Mouse (Mus musculus) testis, adult 2 months (tissue): ENCODE results near the gene Gdf7. TPM values are rescaled to one million over a fixed set of nuclear protein-coding genes. Genes with fewer than 3 reads are reported as not detected.
A peak's percentile ranks its signal among the peaks of the same experiment; 100 is the strongest.

Experiments used
- H3K27ac ChIP-seq: fragments of 200-500 bp; 2 replicates; pipeline ENCODE4 v1.5.1; 2012; ENCODE audit warnings: low read depth, low read length; ENCODE audit not compliant: control insufficient read depth, insufficient read depth
- H3K27me3 ChIP-seq: fragments of 200-500 bp; 2 replicates; pipeline ENCODE4 v1.6.1; 2012; ENCODE audit warnings: mild to moderate bottlenecking, low read length, moderate library complexity; ENCODE audit not compliant: control insufficient read depth, insufficient read depth
- H3K36me3 ChIP-seq: fragments of 200-500 bp; 2 replicates; pipeline ENCODE4 v1.6.1; 2012; ENCODE audit warnings: mild to moderate bottlenecking, low read length; ENCODE audit not compliant: control insufficient read depth, insufficient read depth
- H3K4me1 ChIP-seq: fragments of 200-500 bp; 2 replicates; pipeline ENCODE4 v1.6.1; 2012; ENCODE audit warnings: low read length; ENCODE audit not compliant: control insufficient read depth, insufficient read depth
- H3K4me3 ChIP-seq: fragments of 200-500 bp; 2 replicates; pipeline ENCODE4 v1.5.1; 2012; ENCODE audit warnings: low read depth, mild to moderate bottlenecking, low read length, moderate library complexity, mixed read lengths; ENCODE audit not compliant: control insufficient read depth
- CTCF ChIP-seq: fragments of 200-500 bp; IDR thresholded peaks from 2 replicates; pipeline ENCODE4 v1.5.1; 2012; ENCODE audit warnings: low read depth, mild to moderate bottlenecking, inconsistent platforms, low read length, moderate library complexity; ENCODE audit not compliant: control insufficient read depth, insufficient read depth, insufficient replicate concordance
- POLR2A ChIP-seq: fragments of 200-500 bp; IDR thresholded peaks from 2 replicates; pipeline ENCODE4 v1.6.1; 2012; ENCODE audit warnings: low read depth, mild to moderate bottlenecking, inconsistent platforms, low read length, moderate library complexity; ENCODE audit not compliant: control insufficient read depth
- polyA plus RNA-seq: library from polyadenylated mRNA; depleted of rRNA; stranded (reverse); fragments of >200 nt; gene quantifications from 2 replicates; pipeline ENCODE4 v1.2.3, GENCODE M21; 2012

Gdf7 gene
- polyA plus RNA-seq, 1 experiment = 0.06 TPM

GRCm38 (mm10) chr12:8335503-8335902, 33.7 kb upstream of the Gdf7 start:
- no peaks in the 10 kb centered on the region for H3K27me3 ChIP-seq
- H3K4me1 ChIP-seq = no peaks in the 10 kb centered on the region; the same call in 1 of the 2 replicates

GRCm38 (mm10) chr12:8334261-8334660, 32.5 kb upstream of the Gdf7 start:
- Histone ChIP-seq H3K27ac (peak overlapping the region; percentile 56; the same call in 1 of the 2 replicates), H3K4me3 (no peak overlapping the region), H3K36me3 (no peaks in the 10 kb centered on the region), H3K4me1 (no peaks in the 10 kb centered on the region; the same call in 1 of the 2 replicates), H3K27me3 (no peaks in the 10 kb centered on the region)
- no peak for TF ChIP-seq CTCF
- no peak for TF ChIP-seq POLR2A

More at GRCm38 (mm10) chr12:8335503-8335902, 33.7 kb upstream of the Gdf7 start:
- Histone ChIP-seq H3K4me3 (no peak overlapping the region), H3K27ac (no peak overlapping the region), H3K36me3 (no peaks in the 10 kb centered on the region)
- TF ChIP-seq POLR2A (no peak), CTCF (no peak)

GRCm38 (mm10) chr12:8333617-8334016, 31.9 kb upstream of the Gdf7 start:
- Histone ChIP-seq H3K27ac (peak overlapping the region; percentile 56), H3K36me3 (no peaks in the 10 kb centered on the region), H3K4me1 (no peaks in the 10 kb centered on the region; the same call in 1 of the 2 replicates)

GRCm38 (mm10) chr12:8332174-8332542, 30.4 kb upstream of the Gdf7 start:
- no peaks in the 10 kb centered on the region for H3K27me3 ChIP-seq
- TF ChIP-seq CTCF (no peak), POLR2A (no peak)
- H3K4me1 ChIP-seq = no peaks in the 10 kb centered on the region; the same call in 1 of the 2 replicates
- H3K36me3 ChIP-seq = no peaks in the 10 kb centered on the region
- H3K27ac ChIP-seq = no peak overlapping the region
- no peak overlapping the region for H3K4me3 ChIP-seq

More at GRCm38 (mm10) chr12:8333617-8334016, 31.9 kb upstream of the Gdf7 start:
- TF ChIP-seq CTCF (no peak), POLR2A (no peak)
- no peaks in the 10 kb centered on the region for H3K27me3 ChIP-seq
- H3K4me3 ChIP-seq = no peak overlapping the region

GRCm38 (mm10) chr12:8331489-8332173, 29.9 kb upstream of the Gdf7 start:
- H3K36me3 ChIP-seq = no peaks in the 10 kb centered on the region
- no peak overlapping the region for H3K4me3 ChIP-seq
- TF ChIP-seq POLR2A = no peak
- no peak for TF ChIP-seq CTCF
- no peaks in the 10 kb centered on the region for H3K27me3 ChIP-seq
- no peak overlapping the region for H3K27ac ChIP-seq
- no peaks in the 10 kb centered on the region; the same call in 1 of the 2 replicates for H3K4me1 ChIP-seq

GRCm38 (mm10) chr12:8329236-8329635, 27.5 kb upstream of the Gdf7 start:
- TF ChIP-seq CTCF = no peak
- no peak for TF ChIP-seq POLR2A
- no peaks in the 10 kb centered on the region; the same call in 1 of the 2 replicates for H3K4me1 ChIP-seq
- no peak overlapping the region for H3K27ac ChIP-seq
- no peaks in the 10 kb centered on the region for H3K27me3 ChIP-seq
- H3K4me3 ChIP-seq = no peak overlapping the region
- H3K36me3 ChIP-seq = no peaks in the 10 kb centered on the region

GRCm38 (mm10) chr12:8327675-8328053, 25.9 kb upstream of the Gdf7 start:
- no peaks in the 10 kb centered on the region for H3K36me3 ChIP-seq
- no peak overlapping the region for H3K4me3 ChIP-seq
- TF ChIP-seq CTCF (no peak), POLR2A (no peak)
- no peak overlapping the region for H3K27ac ChIP-seq
- H3K4me1 ChIP-seq = no peaks in the 10 kb centered on the region; the same call in 1 of the 2 replicates
- no peaks in the 10 kb centered on the region for H3K27me3 ChIP-seq
